Mouse (Mus musculus): ENCODE results near the gene Far2. TPM values are rescaled to one million over a fixed set of nuclear protein-coding genes. Genes with fewer than 3 reads are reported as not detected.

Far2 gene
- polyA plus RNA-seq, 1 experiment from 2014 or later: 2.3 TPM

DNA sequence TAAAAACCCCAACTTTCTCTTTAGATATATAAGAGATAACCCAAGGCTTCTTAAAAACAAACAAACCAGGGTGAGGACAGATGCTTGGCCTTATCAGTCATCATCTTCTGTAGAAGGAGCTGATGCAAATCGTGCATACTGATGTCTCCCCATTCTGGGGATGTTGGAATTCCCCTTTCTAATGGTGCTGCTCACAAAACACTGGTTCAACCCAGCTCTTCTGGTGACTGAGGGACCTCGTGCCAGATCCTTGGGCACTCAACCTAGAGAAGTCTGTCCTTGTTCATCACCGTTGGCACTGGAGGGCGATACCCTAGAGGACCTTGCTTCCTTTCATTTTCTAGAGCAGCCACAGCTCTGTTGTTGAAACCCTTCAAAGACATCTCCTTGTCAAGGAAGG, 169.7 kb downstream of the Far2 start:
- no peak overlapping the region for H3K4me3 ChIP-seq (ENCODE audit: low read depth, low read length)
- peaks cover 3% of the 10 kb centered on the region; the same call in 1 of the 2 replicates for H3K4me1 ChIP-seq (replicated peaks; ENCODE audit: control insufficient read depth, insufficient read depth, low read length)
- no peaks in the 10 kb centered on the region for H3K36me3 ChIP-seq (ENCODE audit: control insufficient read depth, insufficient read depth, low read length)
- no peaks in the 10 kb centered on the region for H3K9me3 ChIP-seq (ENCODE audit: control insufficient read depth, low read length)
- DNase-seq (ENCODE audit: low spot score) (no peak), ATAC-seq (replicated peaks; ENCODE audit: low FRiP score) (no peak)
- H3K27me3 ChIP-seq (replicated peaks; ENCODE audit: control insufficient read depth, insufficient read depth, low read length): no peaks in the 10 kb centered on the region
- WGBS: 86% methylated on average over 4 of the region's 4 CpGs
- H3K4me2 ChIP-seq: no peak overlapping the region
- no peak overlapping the region for H3K27ac ChIP-seq (ENCODE audit: low read depth, low read length)
- no peak overlapping the region for H3K9ac ChIP-seq (ENCODE audit: low read depth, low read length)

- ATAC-seq (replicated peaks; ENCODE audit: low FRiP score): peak; percentile 74
- no peak overlapping the region for H3K9ac ChIP-seq (ENCODE audit: low read depth, low read length)
- no peak for DNase-seq (ENCODE audit: low spot score)
- H3K4me2 ChIP-seq: peak overlapping the region; percentile 16; the same call in 1 of the 2 replicates
- 56% methylated on average over 2 of the region's 2 CpGs for WGBS
- peaks cover 3% of the 10 kb centered on the region; the same call in 1 of the 2 replicates for H3K4me1 ChIP-seq (replicated peaks; ENCODE audit: control insufficient read depth, insufficient read depth, low read length)
- H3K27ac ChIP-seq (ENCODE audit: low read depth, low read length): peak overlapping the region; percentile 40; the same call in 1 of the 2 replicates
- no peak overlapping the region for H3K4me3 ChIP-seq (ENCODE audit: low read depth, low read length)
- no peaks in the 10 kb centered on the region for H3K9me3 ChIP-seq (ENCODE audit: control insufficient read depth, low read length)
- no peaks in the 10 kb centered on the region for H3K27me3 ChIP-seq (replicated peaks; ENCODE audit: control insufficient read depth, insufficient read depth, low read length)
- H3K36me3 ChIP-seq (ENCODE audit: control insufficient read depth, insufficient read depth, low read length): no peaks in the 10 kb centered on the region
Measured at GRCm38 (mm10) chr6:148218235-148219076, 171.4 kb downstream of the Far2 start.

- Histone ChIP-seq H3K4me1 (replicated peaks; ENCODE audit: control insufficient read depth, insufficient read depth, low read length) (peaks cover 3% of the 10 kb centered on the region; the same call in 1 of the 2 replicates), H3K9me3 (ENCODE audit: control insufficient read depth, low read length) (no peaks in the 10 kb centered on the region), H3K27me3 (replicated peaks; ENCODE audit: control insufficient read depth, insufficient read depth, low read length) (no peaks in the 10 kb centered on the region), H3K4me2 (no peak overlapping the region), H3K36me3 (ENCODE audit: control insufficient read depth, insufficient read depth, low read length) (no peaks in the 10 kb centered on the region), H3K4me3 (ENCODE audit: low read depth, low read length) (no peak overlapping the region), H3K27ac (ENCODE audit: low read depth, low read length) (no peak overlapping the region), H3K9ac (ENCODE audit: low read depth, low read length) (no peak overlapping the region)
- ATAC-seq (replicated peaks; ENCODE audit: low FRiP score): no peak
- 76% methylated on average over 2 of the region's 2 CpGs for WGBS
- DNase-seq (ENCODE audit: low spot score): no peak
Measured at GRCm38 (mm10) chr6:148222686-148223085, 175.6 kb downstream of the Far2 start.

DNA sequence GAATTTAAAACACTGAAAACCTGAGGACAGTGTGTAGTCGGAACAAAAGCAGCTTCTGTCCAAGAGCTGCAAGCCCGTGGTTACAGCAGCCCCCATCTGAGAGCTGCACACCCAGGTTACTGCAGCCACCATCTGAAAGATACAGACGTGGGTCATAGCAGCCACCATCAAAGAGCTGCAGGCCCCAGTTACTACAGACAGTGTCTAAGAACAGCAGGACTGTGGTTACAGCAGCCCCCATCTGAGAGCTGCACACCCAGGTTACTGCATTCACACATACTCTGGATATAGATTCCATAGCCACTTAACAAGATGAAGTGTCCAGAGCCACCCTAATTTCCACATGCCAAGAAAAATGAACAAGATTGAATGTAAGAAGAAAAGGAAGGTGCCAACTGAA, 180.5 kb downstream of the Far2 start:
- ATAC-seq (replicated peaks; ENCODE audit: low FRiP score) (no peak), DNase-seq (ENCODE audit: low spot score) (no peak)
- no peaks in the 10 kb centered on the region for H3K4me1 ChIP-seq (replicated peaks; ENCODE audit: control insufficient read depth, insufficient read depth, low read length)
- no peak overlapping the region for H3K9ac ChIP-seq (ENCODE audit: low read depth, low read length)
- H3K27me3 ChIP-seq (replicated peaks; ENCODE audit: control insufficient read depth, insufficient read depth, low read length): no peaks in the 10 kb centered on the region
- H3K9me3 ChIP-seq (ENCODE audit: control insufficient read depth, low read length): no peaks in the 10 kb centered on the region
- H3K36me3 ChIP-seq (ENCODE audit: control insufficient read depth, insufficient read depth, low read length): no peaks in the 10 kb centered on the region
- WGBS: 58% methylated on average over 3 of the region's 3 CpGs
- no peak overlapping the region for H3K4me2 ChIP-seq
- no peak overlapping the region for H3K27ac ChIP-seq (ENCODE audit: low read depth, low read length)
- H3K4me3 ChIP-seq (ENCODE audit: low read depth, low read length): no peak overlapping the region

Other genes with a start within 250 kb of the Far2 start
- 156 and 172 TPM in 2 replicates for gene Ergic2, start 165.1 kb downstream of the Far2 start, polyA plus RNA-seq (2014; fragmentation: Nextera tagmentation; extraction: Ambion mirVana)

Data from liver, embryonic 11.5 days (tissue).